Mouse (Mus musculus): ENCODE measurements around the gene Tmem229b. TPM values are rescaled to one million over a fixed set of nuclear protein-coding genes. Genes with fewer than 3 reads are reported as not detected.
"Not testable (repeated sequence)": the region's sequence is repeated elsewhere in the genome, so short reads cannot be mapped to it uniquely, and the experiment has no call there.

Tmem229b gene
- polyA plus RNA-seq, 1 experiment from 2014 or later = 36.0 TPM

GRCm38 (mm10) chr12:78984035-78984432 is 23.4 kb downstream of the Tmem229b start:
- peaks cover 16% of the 10 kb centered on the region for H3K79me2 ChIP-seq (ENCODE audit: inconsistent target)
- H3K4me3 ChIP-seq (ENCODE audit: inconsistent target) = no peak overlapping the region
- 89% methylated on average over 3 of the region's 3 CpGs for WGBS (ENCODE audit: missing documents)
- H3K27ac ChIP-seq = no peak overlapping the region
- H3K36me3 ChIP-seq (ENCODE audit: inconsistent target) = no peaks in the 10 kb centered on the region

- WGBS (ENCODE audit: missing documents) = 89% methylated on average over 9 of the region's 9 CpGs
Observed at GRCm38 (mm10) chr12:78983296-78984034, 24.0 kb downstream of the Tmem229b start.

GRCm38 (mm10) chr12:78981938-78982825 is 25.2 kb downstream of the Tmem229b start:
- no peak overlapping the region for H3K4me3 ChIP-seq (ENCODE audit: inconsistent target)
- H3K79me2 ChIP-seq (ENCODE audit: inconsistent target) = peaks cover 34% of the 10 kb centered on the region
- peaks cover 7% of the 10 kb centered on the region for H3K36me3 ChIP-seq (ENCODE audit: inconsistent target)
- WGBS (ENCODE audit: missing documents) = 86% methylated on average over 9 of the region's 9 CpGs
- H3K27ac ChIP-seq = peak overlapping the region; percentile 91; the same call in 1 of the 2 replicates

More at GRCm38 (mm10) chr12:78983296-78984034, 24.0 kb downstream of the Tmem229b start:
- peaks cover 21% of the 10 kb centered on the region for H3K79me2 ChIP-seq (ENCODE audit: inconsistent target)
- H3K4me3 ChIP-seq (ENCODE audit: inconsistent target) = no peak overlapping the region
- H3K36me3 ChIP-seq (ENCODE audit: inconsistent target) = no peaks in the 10 kb centered on the region
- no peak overlapping the region for H3K27ac ChIP-seq

- Histone ChIP-seq H3K79me2 (ENCODE audit: inconsistent target) (peaks cover 38% of the 10 kb centered on the region), H3K36me3 (ENCODE audit: inconsistent target) (peaks cover 16% of the 10 kb centered on the region), H3K27ac (peak overlapping the region; percentile 91), H3K4me3 (ENCODE audit: inconsistent target) (peak overlapping the region; percentile 67; the same call in 1 of the 2 replicates)
- 71% methylated on average over 2 of the region's 2 CpGs for WGBS (ENCODE audit: missing documents)
Observed at GRCm38 (mm10) chr12:78981131-78981530, 26.3 kb downstream of the Tmem229b start.

GRCm38 (mm10) chr12:78980683-78981091 is 26.7 kb downstream of the Tmem229b start:
- Histone ChIP-seq H3K36me3 (ENCODE audit: inconsistent target) (peaks cover 20% of the 10 kb centered on the region), H3K79me2 (ENCODE audit: inconsistent target) (peaks cover 39% of the 10 kb centered on the region), H3K4me3 (ENCODE audit: inconsistent target) (peak overlapping the region; percentile 67), H3K27ac (peak overlapping the region; percentile 91)
- WGBS (ENCODE audit: missing documents) = 2% methylated on average over 5 of the region's 5 CpGs

- Histone ChIP-seq H3K27ac (no peak overlapping the region), H3K79me2 (ENCODE audit: inconsistent target) (peaks cover 54% of the 10 kb centered on the region), H3K36me3 (ENCODE audit: inconsistent target) (peaks cover 50% of the 10 kb centered on the region), H3K4me3 (ENCODE audit: inconsistent target) (no peak overlapping the region)
- WGBS (ENCODE audit: missing documents) = 95% methylated on average over 4 of the region's 4 CpGs
Observed at GRCm38 (mm10) chr12:78977552-78977951, 29.9 kb downstream of the Tmem229b start.

- 87% methylated on average over 4 of the region's 4 CpGs for WGBS (ENCODE audit: missing documents)
- no peak overlapping the region for H3K27ac ChIP-seq
- H3K79me2 ChIP-seq (ENCODE audit: inconsistent target) = peaks cover 57% of the 10 kb centered on the region
- H3K4me3 ChIP-seq (ENCODE audit: inconsistent target) = no peak overlapping the region
- peaks cover 55% of the 10 kb centered on the region for H3K36me3 ChIP-seq (ENCODE audit: inconsistent target)
Observed at GRCm38 (mm10) chr12:78977078-78977477, 30.3 kb downstream of the Tmem229b start.

GRCm38 (mm10) chr12:78975836-78976235 is 31.6 kb downstream of the Tmem229b start:
- Histone ChIP-seq H3K79me2 (ENCODE audit: inconsistent target) (peaks cover 67% of the 10 kb centered on the region), H3K36me3 (ENCODE audit: inconsistent target) (peaks cover 68% of the 10 kb centered on the region), H3K27ac (no peak overlapping the region), H3K4me3 (ENCODE audit: inconsistent target) (no peak overlapping the region)
- 54% methylated on average over 4 of the region's 4 CpGs for WGBS (ENCODE audit: missing documents)

- no peak overlapping the region for H3K27ac ChIP-seq
- peaks cover 78% of the 10 kb centered on the region for H3K36me3 ChIP-seq (ENCODE audit: inconsistent target)
- WGBS (ENCODE audit: missing documents) = 98% methylated on average over 5 of the region's 5 CpGs
- no peak overlapping the region for H3K4me3 ChIP-seq (ENCODE audit: inconsistent target)
- peaks cover 67% of the 10 kb centered on the region for H3K79me2 ChIP-seq (ENCODE audit: inconsistent target)
Observed at GRCm38 (mm10) chr12:78974767-78975166, 32.7 kb downstream of the Tmem229b start.

- H3K36me3 ChIP-seq (ENCODE audit: inconsistent target) = peaks cover 88% of the 10 kb centered on the region
- 96% methylated on average over 2 of the region's 2 CpGs for WGBS (ENCODE audit: missing documents)
- no peak overlapping the region for H3K27ac ChIP-seq
- peaks cover 67% of the 10 kb centered on the region for H3K79me2 ChIP-seq (ENCODE audit: inconsistent target)
- no peak overlapping the region for H3K4me3 ChIP-seq (ENCODE audit: inconsistent target)
Observed at GRCm38 (mm10) chr12:78973779-78974178, 33.6 kb downstream of the Tmem229b start.

GRCm38 (mm10) chr12:78971649-78972048 is 35.8 kb downstream of the Tmem229b start:
- Histone ChIP-seq H3K27ac (no peak overlapping the region), H3K79me2 (ENCODE audit: inconsistent target) (peaks cover 56% of the 10 kb centered on the region; the same call in 1 of the 2 replicates), H3K36me3 (ENCODE audit: inconsistent target) (peaks cover 95% of the 10 kb centered on the region), H3K4me3 (ENCODE audit: inconsistent target) (no peak overlapping the region)
- WGBS (ENCODE audit: missing documents) = 100% methylated on average over 2 of the region's 2 CpGs

- peaks cover 87% of the 10 kb centered on the region for H3K36me3 ChIP-seq (ENCODE audit: inconsistent target)
- 95% methylated on average over 7 of the region's 7 CpGs for WGBS (ENCODE audit: missing documents)
- peaks cover 55% of the 10 kb centered on the region; the same call in 1 of the 2 replicates for H3K79me2 ChIP-seq (ENCODE audit: inconsistent target)
- H3K4me3 ChIP-seq (ENCODE audit: inconsistent target) = no peak overlapping the region
- H3K27ac ChIP-seq = no peak overlapping the region
Observed at GRCm38 (mm10) chr12:78970725-78971124, 36.7 kb downstream of the Tmem229b start.

- 89% methylated on average over 5 of the region's 11 CpGs for WGBS (ENCODE audit: missing documents)
- not testable (repeated sequence) for H3K27ac ChIP-seq; H3K4me3 ChIP-seq (ENCODE audit: inconsistent target)
- peaks cover 16% of the 10 kb centered on the region; the same call in 1 of the 2 replicates for H3K79me2 ChIP-seq (ENCODE audit: inconsistent target)
- peaks cover 49% of the 10 kb centered on the region for H3K36me3 ChIP-seq (ENCODE audit: inconsistent target)
Observed at GRCm38 (mm10) chr12:78964496-78964895, 42.9 kb downstream of the Tmem229b start.

- H3K4me3 ChIP-seq (ENCODE audit: inconsistent target) = no peak overlapping the region
- 94% methylated on average over 4 of the region's 4 CpGs for WGBS (ENCODE audit: missing documents)
- no peaks in the 10 kb centered on the region for H3K79me2 ChIP-seq (ENCODE audit: inconsistent target)
- H3K27ac ChIP-seq = no peak overlapping the region
- H3K36me3 ChIP-seq (ENCODE audit: inconsistent target) = no peaks in the 10 kb centered on the region
Observed at GRCm38 (mm10) chr12:78956405-78956804, 51.0 kb downstream of the Tmem229b start.

- Histone ChIP-seq H3K79me2 (ENCODE audit: inconsistent target) (no peaks in the 10 kb centered on the region), H3K36me3 (ENCODE audit: inconsistent target) (no peaks in the 10 kb centered on the region), H3K27ac (no peak overlapping the region), H3K4me3 (ENCODE audit: inconsistent target) (no peak overlapping the region)
- 80% methylated on average over 3 of the region's 3 CpGs for WGBS (ENCODE audit: missing documents)
Observed at GRCm38 (mm10) chr12:78952484-78952883, 54.9 kb downstream of the Tmem229b start.
